Mouse (Mus musculus): ENCODE results near the gene Abt1.
A peak's percentile ranks its signal among the peaks of the same experiment; 100 is the strongest.

Abt1 gene

GRCm38 (mm10) chr13:23437908-23438307 lies 14.2 kb upstream of the Abt1 start:
- peak; percentile 97 for DNase-seq

- DNase-seq = peak; percentile 91
These were observed 13.5 kb upstream of the Abt1 start for GRCm38 (mm10) chr13:23436861-23437822.

GRCm38 (mm10) chr13:23436231-23436661 lies 12.6 kb upstream of the Abt1 start:
- DNase-seq = peak; percentile 76

GRCm38 (mm10) chr13:23435676-23436075 lies 12.0 kb upstream of the Abt1 start:
- DNase-seq = peak; percentile 55

- DNase-seq = peak; percentile 76
These were observed 11.6 kb upstream of the Abt1 start for GRCm38 (mm10) chr13:23435241-23435640.

- DNase-seq = peak; percentile 83
These were observed 10.8 kb upstream of the Abt1 start for GRCm38 (mm10) chr13:23434426-23434825.

- peak; percentile 40 for DNase-seq
These were observed 10.1 kb upstream of the Abt1 start for GRCm38 (mm10) chr13:23433801-23434200.

GRCm38 (mm10) chr13:23433206-23433605 lies 9.5 kb upstream of the Abt1 start:
- peak; percentile 87 for DNase-seq

- DNase-seq = peak; percentile 99
These were observed 9.0 kb upstream of the Abt1 start for GRCm38 (mm10) chr13:23432562-23433201.

- DNase-seq = peak; percentile 96
These were observed 7.7 kb upstream of the Abt1 start for GRCm38 (mm10) chr13:23431351-23431771.

- peak; percentile 98 for DNase-seq
These were observed 7.1 kb upstream of the Abt1 start for GRCm38 (mm10) chr13:23430734-23431133.

GRCm38 (mm10) chr13:23429771-23430380 lies 6.2 kb upstream of the Abt1 start:
- DNase-seq = peak; percentile 80

- DNase-seq = peak; percentile 65
These were observed 4.7 kb upstream of the Abt1 start for GRCm38 (mm10) chr13:23428166-23428993.

GRCm38 (mm10) chr13:23427401-23427910 lies 3.8 kb upstream of the Abt1 start:
- DNase-seq = peak; percentile 30

- DNase-seq = peak; percentile 80
These were observed 3.3 kb upstream of the Abt1 start for GRCm38 (mm10) chr13:23426922-23427321.

- DNase-seq = peak; percentile 79
These were observed 2.7 kb upstream of the Abt1 start for GRCm38 (mm10) chr13:23426335-23426734.

- peak; percentile 89 for DNase-seq
These were observed 1.8 kb upstream of the Abt1 start for GRCm38 (mm10) chr13:23425505-23425904.

GRCm38 (mm10) chr13:23424494-23425325 lies 1.0 kb upstream of the Abt1 start:
- peak; percentile 99 for DNase-seq

GRCm38 (mm10) chr13:23424052-23424380 lies 350 bp upstream of the Abt1 start:
- no peak for DNase-seq

GRCm38 (mm10) chr13:23422351-23422750 lies 1.3 kb downstream of the Abt1 start:
- DNase-seq = peak; percentile 91

Data from heart, adult 11 months (tissue).